Mouse (Mus musculus): ENCODE measurements around the gene Stk32c. TPM values are rescaled to one million over a fixed set of nuclear protein-coding genes. Genes with fewer than 3 reads are reported as not detected.

The Stk32c gene
- total and polyA plus RNA-seq, 2 experiments from 2014 or later = 0.42 TPM; not detected in 1

GRCm38 (mm10) chr7:139246931-139247880 lies 34.1 kb upstream of the Stk32c start:
- TF ChIP-seq CTCF (IDR thresholded peaks at IDR 0.05; ENCODE audit: low read depth) = no peak
- no peak for TF ChIP-seq EP300 (IDR thresholded peaks at IDR 0.05; ENCODE audit: low read depth)
- Histone ChIP-seq H3K27me3 (ENCODE audit: control insufficient read depth, insufficient read depth, low read length) (no peaks in the 10 kb centered on the region), H3K27ac (ENCODE audit: low read depth) (peak overlapping the region; percentile 91), H3K9ac (replicated peaks; ENCODE audit: low read depth, low read length) (peak overlapping the region; percentile 85), H3K4me2 (ENCODE audit: low read depth, low read length) (peak overlapping the region; percentile 98), H3K4me3 (ENCODE audit: low read depth, low read length) (peak overlapping the region; percentile 88), H3K36me3 (replicated peaks; ENCODE audit: control insufficient read depth, insufficient read depth, low read length) (no peaks in the 10 kb centered on the region), H3K9me3 (replicated peaks; ENCODE audit: control insufficient read depth, low read length) (no peaks in the 10 kb centered on the region), H3K4me1 (ENCODE audit: control insufficient read depth, insufficient read depth) (peaks cover 46% of the 10 kb centered on the region)
- ATAC-seq (ENCODE audit: insufficient read depth, low read depth) (peak; percentile 47), DNase-seq (ENCODE audit: low spot score) (no peak)
- 11% methylated on average over 38 of the region's 38 CpGs for WGBS

- DNase-seq (ENCODE audit: low spot score) = no peak
- Histone ChIP-seq H3K27ac (ENCODE audit: low read depth) (no peak overlapping the region), H3K4me3 (ENCODE audit: low read depth, low read length) (no peak overlapping the region), H3K9me3 (replicated peaks; ENCODE audit: control insufficient read depth, low read length) (no peaks in the 10 kb centered on the region), H3K9ac (replicated peaks; ENCODE audit: low read depth, low read length) (no peak overlapping the region), H3K36me3 (replicated peaks; ENCODE audit: control insufficient read depth, insufficient read depth, low read length) (no peaks in the 10 kb centered on the region), H3K27me3 (ENCODE audit: control insufficient read depth, insufficient read depth, low read length) (no peaks in the 10 kb centered on the region), H3K4me2 (ENCODE audit: low read depth, low read length) (no peak overlapping the region), H3K4me1 (ENCODE audit: control insufficient read depth, insufficient read depth) (peaks cover 35% of the 10 kb centered on the region)
- WGBS = 78% methylated on average over 5 of the region's 5 CpGs
- TF ChIP-seq EP300 (IDR thresholded peaks at IDR 0.05; ENCODE audit: low read depth) = no peak
- no peak for TF ChIP-seq CTCF (IDR thresholded peaks at IDR 0.05; ENCODE audit: low read depth)
- no peak for ATAC-seq (ENCODE audit: insufficient read depth, low read depth)
Observed at GRCm38 (mm10) chr7:139246086-139246485, 33.0 kb upstream of the Stk32c start.

GRCm38 (mm10) chr7:139239432-139239831 lies 26.3 kb upstream of the Stk32c start:
- H3K27ac ChIP-seq (ENCODE audit: low read depth) = no peak overlapping the region
- H3K4me2 ChIP-seq (ENCODE audit: low read depth, low read length) = no peak overlapping the region
- no peaks in the 10 kb centered on the region for H3K36me3 ChIP-seq (replicated peaks; ENCODE audit: control insufficient read depth, insufficient read depth, low read length)
- ATAC-seq (ENCODE audit: insufficient read depth, low read depth) = no peak
- WGBS = 54% methylated on average over 3 of the region's 3 CpGs
- peaks cover 20% of the 10 kb centered on the region; the same call in 1 of the 2 replicates for H3K4me1 ChIP-seq (ENCODE audit: control insufficient read depth, insufficient read depth)
- no peaks in the 10 kb centered on the region for H3K27me3 ChIP-seq (ENCODE audit: control insufficient read depth, insufficient read depth, low read length)
- H3K4me3 ChIP-seq (ENCODE audit: low read depth, low read length) = no peak overlapping the region
- DNase-seq (ENCODE audit: low spot score) = no peak
- TF ChIP-seq EP300 (IDR thresholded peaks at IDR 0.05; ENCODE audit: low read depth) (no peak), CTCF (IDR thresholded peaks at IDR 0.05; ENCODE audit: low read depth) (no peak)
- H3K9ac ChIP-seq (replicated peaks; ENCODE audit: low read depth, low read length) = no peak overlapping the region
- H3K9me3 ChIP-seq (replicated peaks; ENCODE audit: control insufficient read depth, low read length) = no peaks in the 10 kb centered on the region

- Histone ChIP-seq H3K9ac (replicated peaks; ENCODE audit: low read depth, low read length) (no peak overlapping the region), H3K27me3 (ENCODE audit: control insufficient read depth, insufficient read depth, low read length) (no peaks in the 10 kb centered on the region), H3K9me3 (replicated peaks; ENCODE audit: control insufficient read depth, low read length) (no peaks in the 10 kb centered on the region), H3K36me3 (replicated peaks; ENCODE audit: control insufficient read depth, insufficient read depth, low read length) (no peaks in the 10 kb centered on the region), H3K4me3 (ENCODE audit: low read depth, low read length) (no peak overlapping the region), H3K27ac (ENCODE audit: low read depth) (peak overlapping the region; percentile 26), H3K4me1 (ENCODE audit: control insufficient read depth, insufficient read depth) (peaks cover 26% of the 10 kb centered on the region; the same call in 1 of the 2 replicates), H3K4me2 (ENCODE audit: low read depth, low read length) (no peak overlapping the region)
- DNase-seq (ENCODE audit: low spot score) = no peak
- ATAC-seq (ENCODE audit: insufficient read depth, low read depth) = no peak
- WGBS = 82% methylated on average over 12 of the region's 12 CpGs
- TF ChIP-seq CTCF (IDR thresholded peaks at IDR 0.05; ENCODE audit: low read depth) = no peak
- no peak for TF ChIP-seq EP300 (IDR thresholded peaks at IDR 0.05; ENCODE audit: low read depth)
Observed at GRCm38 (mm10) chr7:139235651-139236358, 22.7 kb upstream of the Stk32c start.

GRCm38 (mm10) chr7:139234426-139235188 lies 21.5 kb upstream of the Stk32c start:
- no peak overlapping the region for H3K9ac ChIP-seq (replicated peaks; ENCODE audit: low read depth, low read length)
- H3K4me3 ChIP-seq (ENCODE audit: low read depth, low read length) = no peak overlapping the region
- peak; percentile 74 for ATAC-seq (ENCODE audit: insufficient read depth, low read depth)
- TF ChIP-seq CTCF (IDR thresholded peaks at IDR 0.05; ENCODE audit: low read depth) (peak; percentile 60), EP300 (IDR thresholded peaks at IDR 0.05; ENCODE audit: low read depth) (no peak)
- peaks cover 34% of the 10 kb centered on the region for H3K4me1 ChIP-seq (ENCODE audit: control insufficient read depth, insufficient read depth)
- 14% methylated on average over 18 of the region's 18 CpGs for WGBS
- peak overlapping the region; percentile 36; the same call in 1 of the 2 replicates for H3K27ac ChIP-seq (ENCODE audit: low read depth)
- no peaks in the 10 kb centered on the region for H3K27me3 ChIP-seq (ENCODE audit: control insufficient read depth, insufficient read depth, low read length)
- H3K4me2 ChIP-seq (ENCODE audit: low read depth, low read length) = no peak overlapping the region
- H3K36me3 ChIP-seq (replicated peaks; ENCODE audit: control insufficient read depth, insufficient read depth, low read length) = no peaks in the 10 kb centered on the region
- no peaks in the 10 kb centered on the region for H3K9me3 ChIP-seq (replicated peaks; ENCODE audit: control insufficient read depth, low read length)
- DNase-seq (ENCODE audit: low spot score) = peak; percentile 83
